Mouse (Mus musculus): ENCODE results near the gene Nasp. TPM values are rescaled to one million over a fixed set of nuclear protein-coding genes. Genes with fewer than 3 reads are reported as not detected.
"Not testable (repeated sequence)": the region's sequence is repeated elsewhere in the genome, so short reads cannot be mapped to it uniquely, and the experiment has no call there.

Nasp gene
- total and polyA plus RNA-seq, 2 experiments from 2014 or later = 77.7 to 100 TPM

DNA sequence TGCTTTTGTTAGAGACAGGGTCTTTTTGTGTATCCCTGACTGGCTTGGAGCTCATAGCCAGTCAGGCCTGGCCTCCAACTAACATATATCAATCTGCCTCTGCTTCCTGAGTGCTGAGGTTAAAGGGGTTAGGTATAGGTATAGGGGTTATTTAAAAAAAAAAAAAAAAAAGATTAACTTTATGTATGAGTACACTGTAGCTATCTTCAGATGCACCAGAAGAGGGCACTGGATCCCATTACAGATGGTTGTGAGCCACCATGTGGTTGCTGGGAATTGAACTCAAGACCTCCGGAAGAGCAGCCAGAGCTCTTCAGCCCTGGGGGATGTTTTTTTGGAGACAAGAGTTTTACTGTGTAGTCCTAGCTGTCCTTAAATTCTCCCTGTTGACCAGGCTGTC lies 34.3 kb upstream of the Nasp start:
- H3K4me2 ChIP-seq (ENCODE audit: low read depth) = no peak overlapping the region
- H3K4me1 ChIP-seq (ENCODE audit: insufficient read depth) = no peaks in the 10 kb centered on the region
- H3K27ac ChIP-seq (ENCODE audit: low read depth, low read length) = no peak overlapping the region
- H3K27me3 ChIP-seq (ENCODE audit: insufficient read depth, low read length) = no peaks in the 10 kb centered on the region
- DNase-seq (no peak), ATAC-seq (no peak)
- no peaks in the 10 kb centered on the region for H3K36me3 ChIP-seq (ENCODE audit: insufficient read depth)
- H3K9me3 ChIP-seq (ENCODE audit: low read length) = no peaks in the 10 kb centered on the region
- no peak overlapping the region for H3K9ac ChIP-seq
- no peak overlapping the region for H3K4me3 ChIP-seq (ENCODE audit: low read depth, low read length)
- 87% methylated on average over 1 of the region's 1 CpGs for WGBS
- no peak for TF ChIP-seq CTCF (IDR thresholded peaks at IDR 0.05; ENCODE audit: low read depth)

DNA sequence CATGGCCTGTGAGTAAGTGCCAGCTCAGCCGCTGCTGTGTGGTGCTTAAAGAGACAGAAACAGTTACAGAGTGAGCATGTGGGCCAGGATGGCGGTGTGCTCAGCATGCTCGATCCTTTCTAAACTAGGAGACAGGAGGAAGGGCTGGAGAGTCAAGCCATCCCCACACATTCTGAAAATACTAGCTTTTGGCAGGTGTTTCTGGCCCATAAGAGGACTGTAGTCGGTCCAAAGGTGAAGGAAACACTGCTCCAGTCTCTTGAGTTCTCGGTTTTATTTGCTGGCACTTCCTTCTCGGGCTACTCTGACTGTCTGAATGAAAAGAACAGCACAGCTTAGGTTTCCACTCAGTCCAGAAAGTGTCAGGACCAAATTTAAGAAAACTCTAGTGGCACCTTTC lies 33.1 kb upstream of the Nasp start:
- H3K9ac ChIP-seq = no peak overlapping the region
- no peak overlapping the region for H3K4me2 ChIP-seq (ENCODE audit: low read depth)
- TF ChIP-seq CTCF (IDR thresholded peaks at IDR 0.05; ENCODE audit: low read depth) = no peak
- H3K27ac ChIP-seq (ENCODE audit: low read depth, low read length) = no peak overlapping the region
- H3K4me3 ChIP-seq (ENCODE audit: low read depth, low read length) = no peak overlapping the region
- ATAC-seq = no peak
- H3K27me3 ChIP-seq (ENCODE audit: insufficient read depth, low read length) = no peaks in the 10 kb centered on the region
- 75% methylated on average over 6 of the region's 6 CpGs for WGBS
- H3K36me3 ChIP-seq (ENCODE audit: insufficient read depth) = no peaks in the 10 kb centered on the region
- H3K4me1 ChIP-seq (ENCODE audit: insufficient read depth) = no peaks in the 10 kb centered on the region
- no peak for DNase-seq
- no peaks in the 10 kb centered on the region for H3K9me3 ChIP-seq (ENCODE audit: low read length)

DNA sequence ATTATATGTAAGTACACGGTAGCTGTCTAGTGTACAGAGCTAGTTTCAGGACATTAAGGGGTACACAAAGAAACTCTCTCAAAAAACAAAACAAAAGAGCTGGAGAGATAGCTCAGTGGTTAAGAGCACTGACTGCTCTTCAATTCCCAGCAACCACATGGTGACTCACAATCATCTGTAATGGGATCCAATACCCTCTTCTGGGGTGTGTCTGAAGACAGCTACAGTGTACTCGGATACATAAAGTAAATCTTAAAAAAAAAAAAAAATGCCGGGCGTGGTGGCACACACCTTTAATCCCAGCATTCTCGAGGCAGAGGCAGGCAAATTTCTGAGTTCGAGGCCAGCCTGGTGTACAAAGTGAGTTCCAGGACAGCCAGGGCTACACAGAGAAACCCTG lies 32.2 kb upstream of the Nasp start:
- H3K27me3 ChIP-seq (ENCODE audit: insufficient read depth, low read length); H3K4me2 ChIP-seq (ENCODE audit: low read depth); DNase-seq; H3K9me3 ChIP-seq (ENCODE audit: low read length); ATAC-seq; H3K4me3 ChIP-seq (ENCODE audit: low read depth, low read length); H3K36me3 ChIP-seq (ENCODE audit: insufficient read depth); H3K4me1 ChIP-seq (ENCODE audit: insufficient read depth); H3K27ac ChIP-seq (ENCODE audit: low read depth, low read length); H3K9ac ChIP-seq: not testable (repeated sequence)
- 82% methylated on average over 6 of the region's 6 CpGs for WGBS

DNA sequence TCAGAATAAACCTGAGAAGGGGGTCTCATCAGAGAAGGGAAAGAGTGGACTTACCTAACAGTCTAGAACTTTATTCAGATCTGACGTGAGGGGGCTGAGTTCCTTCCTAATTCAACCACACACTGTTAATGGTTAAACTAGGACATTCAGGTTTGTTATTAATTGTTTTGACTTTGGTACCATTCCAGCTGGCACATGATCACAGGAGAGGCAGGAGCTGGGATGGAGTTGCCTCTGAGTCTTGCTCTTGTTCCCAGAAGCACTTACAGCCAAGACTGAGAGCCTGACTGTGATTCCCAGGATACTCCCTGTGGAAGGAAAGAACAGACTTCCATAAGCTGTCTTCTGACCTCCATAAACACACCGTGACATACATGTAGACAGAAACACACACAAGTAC lies 31.7 kb upstream of the Nasp start:
- H3K4me3 ChIP-seq (ENCODE audit: low read depth, low read length) = no peak overlapping the region
- DNase-seq (no peak), ATAC-seq (no peak)
- no peaks in the 10 kb centered on the region for H3K27me3 ChIP-seq (ENCODE audit: insufficient read depth, low read length)
- TF ChIP-seq CTCF (IDR thresholded peaks at IDR 0.05; ENCODE audit: low read depth) = no peak
- no peaks in the 10 kb centered on the region for H3K36me3 ChIP-seq (ENCODE audit: insufficient read depth)
- H3K9ac ChIP-seq = no peak overlapping the region
- H3K27ac ChIP-seq (ENCODE audit: low read depth, low read length) = no peak overlapping the region
- H3K9me3 ChIP-seq (ENCODE audit: low read length) = no peaks in the 10 kb centered on the region
- H3K4me2 ChIP-seq (ENCODE audit: low read depth) = no peak overlapping the region
- 50% methylated on average over 2 of the region's 2 CpGs for WGBS
- H3K4me1 ChIP-seq (ENCODE audit: insufficient read depth) = no peaks in the 10 kb centered on the region

DNA sequence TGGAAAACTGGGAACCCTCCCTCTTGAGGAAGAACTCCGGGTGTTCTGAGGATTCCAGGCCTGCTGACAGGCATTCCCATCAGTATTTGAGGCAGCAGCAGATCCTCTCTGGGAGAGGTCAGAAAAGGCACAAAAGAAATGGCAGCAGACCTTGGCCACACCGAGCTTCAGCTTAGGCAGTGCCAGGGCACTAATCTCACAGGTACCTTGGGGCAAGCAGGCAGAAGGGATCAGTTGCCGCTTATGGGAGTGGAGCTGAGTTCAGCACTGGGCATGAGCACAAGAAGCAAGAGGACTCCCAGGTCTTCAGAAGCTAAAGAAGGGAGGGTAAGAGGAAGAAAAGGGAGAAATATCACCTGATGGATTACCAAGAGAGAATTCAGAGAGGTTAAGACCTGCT lies 30.2 kb upstream of the Nasp start:
- Histone ChIP-seq H3K4me2 (ENCODE audit: low read depth) (no peak overlapping the region), H3K9me3 (ENCODE audit: low read length) (no peaks in the 10 kb centered on the region), H3K9ac (no peak overlapping the region), H3K27me3 (ENCODE audit: insufficient read depth, low read length) (no peaks in the 10 kb centered on the region), H3K27ac (ENCODE audit: low read depth, low read length) (no peak overlapping the region), H3K4me3 (ENCODE audit: low read depth, low read length) (no peak overlapping the region), H3K36me3 (ENCODE audit: insufficient read depth) (no peaks in the 10 kb centered on the region), H3K4me1 (ENCODE audit: insufficient read depth) (no peaks in the 10 kb centered on the region)
- DNase-seq (no peak), ATAC-seq (no peak)
- 46% methylated on average over 3 of the region's 3 CpGs for WGBS
- TF ChIP-seq CTCF (IDR thresholded peaks at IDR 0.05; ENCODE audit: low read depth) = no peak

DNA sequence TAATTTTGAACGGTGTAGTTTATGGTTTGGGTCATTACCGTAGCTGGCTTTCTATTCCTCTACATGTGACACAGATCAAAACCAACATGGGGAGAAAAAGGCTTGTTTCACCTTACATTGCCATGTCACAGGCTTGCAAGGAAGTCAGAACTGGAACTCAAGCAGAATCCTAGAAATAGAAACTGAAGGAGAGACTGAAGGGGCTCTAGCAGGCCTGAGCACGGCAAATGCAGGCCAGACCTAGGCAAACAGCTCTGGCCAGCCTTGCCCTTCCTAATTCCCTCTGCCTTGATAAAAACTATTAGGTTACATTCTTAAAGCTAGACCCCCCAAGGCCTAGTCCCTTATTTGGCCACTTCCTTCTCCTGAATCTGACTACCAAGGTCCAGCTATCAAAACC lies 27.9 kb upstream of the Nasp start:
- H3K4me1 ChIP-seq (ENCODE audit: insufficient read depth) = no peaks in the 10 kb centered on the region
- no peak overlapping the region for H3K4me3 ChIP-seq (ENCODE audit: low read depth, low read length)
- no peak for TF ChIP-seq CTCF (IDR thresholded peaks at IDR 0.05; ENCODE audit: low read depth)
- H3K36me3 ChIP-seq (ENCODE audit: insufficient read depth) = no peaks in the 10 kb centered on the region
- ATAC-seq (no peak), DNase-seq (no peak)
- WGBS = 75% methylated on average over 3 of the region's 3 CpGs
- H3K27ac ChIP-seq (ENCODE audit: low read depth, low read length) = no peak overlapping the region
- H3K9ac ChIP-seq = no peak overlapping the region
- no peak overlapping the region for H3K4me2 ChIP-seq (ENCODE audit: low read depth)
- no peaks in the 10 kb centered on the region for H3K27me3 ChIP-seq (ENCODE audit: insufficient read depth, low read length)
- no peaks in the 10 kb centered on the region for H3K9me3 ChIP-seq (ENCODE audit: low read length)

DNA sequence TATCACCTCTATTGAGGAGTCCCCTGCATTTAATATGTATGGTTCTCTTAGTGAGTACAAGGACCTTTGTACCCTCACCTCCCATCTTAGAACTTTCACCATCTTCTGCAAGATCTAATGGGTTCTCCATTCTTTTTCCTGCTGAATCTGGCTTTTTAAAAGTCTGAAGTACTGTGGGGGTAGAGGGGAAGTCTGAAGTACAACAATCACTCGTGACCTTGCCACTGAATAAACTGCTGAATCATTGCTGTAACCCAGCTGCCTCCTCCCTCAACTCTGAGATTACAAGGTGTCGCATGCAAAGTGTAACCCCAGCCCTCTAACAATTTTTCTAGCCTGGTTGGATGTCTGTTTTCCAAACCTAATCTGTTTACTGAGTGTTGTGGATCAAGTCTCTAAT lies 27.4 kb upstream of the Nasp start:
- no peak overlapping the region for H3K4me3 ChIP-seq (ENCODE audit: low read depth, low read length)
- H3K4me1 ChIP-seq (ENCODE audit: insufficient read depth) = peaks cover 3% of the 10 kb centered on the region; the same call in 1 of the 2 replicates
- H3K9me3 ChIP-seq (ENCODE audit: low read length) = no peaks in the 10 kb centered on the region
- DNase-seq (no peak), ATAC-seq (no peak)
- no peak overlapping the region for H3K27ac ChIP-seq (ENCODE audit: low read depth, low read length)
- H3K4me2 ChIP-seq (ENCODE audit: low read depth) = no peak overlapping the region
- H3K9ac ChIP-seq = no peak overlapping the region
- TF ChIP-seq CTCF (IDR thresholded peaks at IDR 0.05; ENCODE audit: low read depth) = no peak
- H3K27me3 ChIP-seq (ENCODE audit: insufficient read depth, low read length) = no peaks in the 10 kb centered on the region
- H3K36me3 ChIP-seq (ENCODE audit: insufficient read depth) = no peaks in the 10 kb centered on the region
- 59% methylated on average over 2 of the region's 2 CpGs for WGBS

DNA sequence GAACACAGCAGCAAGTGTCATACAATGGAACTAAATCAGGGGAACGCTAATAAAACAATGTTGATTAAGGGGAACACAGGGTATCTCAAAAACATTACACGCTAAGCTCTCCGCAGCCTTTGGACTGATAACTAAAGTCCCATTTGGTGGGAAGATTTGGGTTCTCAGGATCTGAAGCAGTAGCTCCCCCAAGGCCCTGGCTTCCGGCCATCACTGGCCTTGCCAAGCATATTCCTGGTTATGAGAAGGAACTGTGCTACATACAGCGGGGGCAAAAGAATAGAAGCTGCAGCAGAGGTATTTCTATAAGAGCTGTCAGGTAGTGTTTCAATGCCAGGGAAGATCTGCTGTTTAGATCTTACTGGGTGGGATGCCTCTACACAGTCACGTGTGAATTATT lies 25.5 kb upstream of the Nasp start:
- Histone ChIP-seq H3K27ac (ENCODE audit: low read depth, low read length) (no peak overlapping the region), H3K36me3 (ENCODE audit: insufficient read depth) (no peaks in the 10 kb centered on the region), H3K4me1 (ENCODE audit: insufficient read depth) (peaks cover 12% of the 10 kb centered on the region), H3K27me3 (ENCODE audit: insufficient read depth, low read length) (no peaks in the 10 kb centered on the region), H3K4me2 (ENCODE audit: low read depth) (no peak overlapping the region), H3K4me3 (ENCODE audit: low read depth, low read length) (no peak overlapping the region), H3K9me3 (ENCODE audit: low read length) (no peaks in the 10 kb centered on the region), H3K9ac (no peak overlapping the region)
- ATAC-seq (no peak), DNase-seq (no peak)
- TF ChIP-seq CTCF (IDR thresholded peaks at IDR 0.05; ENCODE audit: low read depth) = no peak
- 90% methylated on average over 6 of the region's 6 CpGs for WGBS

Data from forebrain, postnatal 0 days (tissue).